Mouse (Mus musculus): ENCODE measurements around the gene Adcy5. TPM values are rescaled to one million over a fixed set of nuclear protein-coding genes. Genes with fewer than 3 reads are reported as not detected.

The Adcy5 gene
- polyA plus RNA-seq (2021; fragmentation: Nextera tagmentation), result 14.1 and 15.6 TPM in 2 replicates
- long read RNA-seq, experiment 1, full-length matches to known transcripts, result 58 of 217 reads
- long read RNA-seq, experiment 1, partial matches to known transcripts, result 147 of 217 reads
- long read RNA-seq, experiment 1, other reads (novel, unspliced or antisense), result 12 of 217 reads
- long read RNA-seq, experiment 2, full-length matches to known transcripts, result 2 of 48 reads
- long read RNA-seq, experiment 2, partial matches to known transcripts, result 35 of 48 reads
- long read RNA-seq, experiment 2, other reads (novel, unspliced or antisense), result 11 of 48 reads

DNA sequence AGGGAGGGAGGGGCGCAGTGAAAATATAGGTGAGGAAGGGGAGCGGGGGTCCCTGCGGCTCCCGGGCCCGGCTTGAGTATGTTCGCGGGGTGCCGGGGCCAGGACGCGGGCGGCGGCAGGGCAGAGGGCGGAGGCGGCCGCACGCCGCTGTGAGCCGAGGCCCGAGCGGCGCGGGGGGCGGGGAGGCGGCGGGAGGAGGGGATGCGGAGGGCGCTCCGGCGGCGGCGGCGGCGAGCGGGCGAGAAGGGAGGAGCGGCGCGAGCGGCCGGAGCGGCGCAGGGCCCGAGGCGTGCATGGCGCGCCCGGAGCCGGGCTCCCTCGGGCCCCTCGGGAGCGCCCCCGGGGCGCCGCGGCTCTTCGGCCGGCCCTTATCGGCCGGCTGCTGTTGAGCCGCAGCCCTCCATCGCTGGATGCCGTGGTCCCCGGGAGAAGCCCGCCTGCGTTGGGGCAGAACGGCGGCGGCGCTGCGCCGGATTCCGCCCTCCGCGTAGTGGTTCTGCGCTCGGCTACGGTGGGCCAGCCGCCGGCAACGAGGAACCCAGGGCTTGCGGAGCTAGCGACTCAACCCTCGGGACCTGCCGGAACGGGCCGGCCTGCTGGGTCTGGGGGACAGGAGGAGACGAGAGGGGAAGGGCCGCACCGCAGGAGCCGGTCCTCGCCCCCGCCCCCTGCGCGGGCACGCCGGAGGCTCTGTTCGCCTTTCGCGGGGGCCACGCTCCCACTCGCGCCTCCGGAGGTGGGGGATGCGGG lies at the start of gene Adcy5:
TSS of gene Adcy5 (plus strand) at position 237 of the 750 bp plus-strand sequence.

Other genes starting within 250 kb of the Adcy5 start
- 114 and 130 TPM in 2 replicates for gene Hacd2, start 132.4 kb upstream of the Adcy5 start, polyA plus RNA-seq (2021; fragmentation: Nextera tagmentation)
- 18.2 and 23.9 TPM in 2 replicates for gene Sec22a, start 209.0 kb downstream of the Adcy5 start, polyA plus RNA-seq (2021; fragmentation: Nextera tagmentation)

All from left cerebral cortex, adult 6 months (tissue).